Mouse (Mus musculus) intestine, embryonic 15.5 days (tissue): ENCODE data around the gene Sugt1. TPM values are rescaled to one million over a fixed set of nuclear protein-coding genes. Genes with fewer than 3 reads are reported as not detected.

Experiments used
- ATAC-seq: fragments of 200-750 bp; cut with Nextera tagmentation; 2 replicates; pipeline ENCODE4 v1.8.0; 2017; ENCODE audit warnings: moderate TSS enrichment, moderate library complexity
- H3K27ac ChIP-seq: fragments of 300-500 bp; sonication (generic); 2 replicates; pipeline ENCODE4 v1.5.1; 2015; ENCODE audit warnings: mild to moderate bottlenecking, inconsistent platforms
- H3K27me3 ChIP-seq: fragments of 300-500 bp; sonication (generic); replicated peaks from 2 replicates; pipeline ENCODE4 v1.6.1; 2015; ENCODE audit warnings: inconsistent platforms
- H3K36me3 ChIP-seq: fragments of 300-500 bp; sonication (generic); 2 replicates; pipeline ENCODE4 v1.6.1; 2015; ENCODE audit warnings: inconsistent platforms
- H3K4me1 ChIP-seq: fragments of 300-500 bp; sonication (generic); replicated peaks from 2 replicates; pipeline ENCODE4 v1.6.1; 2015; ENCODE audit warnings: inconsistent platforms
- H3K4me2 ChIP-seq: fragments of 300-500 bp; sonication (generic); replicated peaks from 2 replicates; pipeline ENCODE4 v1.6.1; 2015; ENCODE audit warnings: mild to moderate bottlenecking, inconsistent platforms
- H3K4me3 ChIP-seq: fragments of 300-500 bp; sonication (generic); replicated peaks from 2 replicates; pipeline ENCODE4 v1.5.1; 2015; ENCODE audit warnings: inconsistent platforms
- H3K9ac ChIP-seq: fragments of 300-500 bp; sonication (generic); 2 replicates; pipeline ENCODE4 v1.6.1; 2015; ENCODE audit warnings: inconsistent platforms
- H3K9me3 ChIP-seq: fragments of 300-500 bp; sonication (generic); 2 replicates; pipeline ENCODE4 v1.6.1; 2016; ENCODE audit warnings: inconsistent platforms
- WGBS: fragments of 180-500 bp; shearing (Covaris S2); methylation state at CpG from one replicate; pipeline ENCODE4 v1.1.7; 2015; 5-methylcytosine and 5-hydroxymethylcytosine counted together
- polyA plus RNA-seq: library from polyadenylated mRNA; unstranded; fragments of >200 nt; fragmentation: Nextera tagmentation; extraction: Ambion mirVana; gene quantifications from 2 replicates; pipeline ENCODE4 v1.2.1, GENCODE M21; 2015

Gene Sugt1
- polyA plus RNA-seq: 105 and 113 TPM in 2 replicates

GRCm38 (mm10) chr14:79587139-79587851 is at the start of gene Sugt1:
Gene Sugt1 (plus strand): TSS chr14:79587691.
- H3K27ac ChIP-seq: peak within 1 kb of the TSS; percentile 92
- under 1% methylated on average over 60 of the region's 60 CpGs for WGBS
- peak within 1 kb of the TSS; percentile 64 for H3K9ac ChIP-seq
- peak within 1 kb of the TSS; percentile 71 for H3K4me2 ChIP-seq
- H3K36me3 ChIP-seq: no peaks in the 10 kb centered on the region
- peak within 1 kb of the TSS; percentile 63 for H3K4me3 ChIP-seq
- no peaks in the 10 kb centered on the region for H3K27me3 ChIP-seq
- peak; percentile 99 for ATAC-seq
- H3K9me3 ChIP-seq: no peaks in the 10 kb centered on the region
- peaks cover 9% of the 10 kb centered on the region; the same call in 1 of the 2 replicates for H3K4me1 ChIP-seq

GRCm38 (mm10) chr14:79537921-79538320 is 49.6 kb upstream of the Sugt1 start:
- no peaks in the 10 kb centered on the region for H3K9me3 ChIP-seq
- no peaks in the 10 kb centered on the region; the same call in 1 of the 2 replicates for H3K4me1 ChIP-seq
- H3K4me2 ChIP-seq: no peak overlapping the region
- no peak overlapping the region for H3K27ac ChIP-seq
- H3K4me3 ChIP-seq: no peak overlapping the region
- no peak overlapping the region for H3K9ac ChIP-seq
- no peaks in the 10 kb centered on the region; the same call in 1 of the 2 replicates for H3K36me3 ChIP-seq
- H3K27me3 ChIP-seq: no peaks in the 10 kb centered on the region
- no peak for ATAC-seq

- H3K4me3 ChIP-seq: no peak overlapping the region
- no peaks in the 10 kb centered on the region for H3K4me1 ChIP-seq
- H3K9me3 ChIP-seq: no peaks in the 10 kb centered on the region
- no peak for ATAC-seq
- H3K27ac ChIP-seq: no peak overlapping the region
- H3K36me3 ChIP-seq: no peaks in the 10 kb centered on the region; the same call in 1 of the 2 replicates
- no peak overlapping the region for H3K4me2 ChIP-seq
- H3K27me3 ChIP-seq: no peaks in the 10 kb centered on the region
- no peak overlapping the region for H3K9ac ChIP-seq
Measured at GRCm38 (mm10) chr14:79541606-79542005, 45.9 kb upstream of the Sugt1 start.

GRCm38 (mm10) chr14:79549343-79549742 is 38.1 kb upstream of the Sugt1 start:
- no peak overlapping the region for H3K27ac ChIP-seq
- H3K4me1 ChIP-seq: no peaks in the 10 kb centered on the region
- H3K9me3 ChIP-seq: no peaks in the 10 kb centered on the region
- no peak overlapping the region for H3K9ac ChIP-seq
- no peak overlapping the region for H3K4me2 ChIP-seq
- WGBS: 47% methylated on average over 7 of the region's 7 CpGs
- H3K4me3 ChIP-seq: no peak overlapping the region
- peak; percentile 50 for ATAC-seq
- no peaks in the 10 kb centered on the region for H3K36me3 ChIP-seq
- no peaks in the 10 kb centered on the region for H3K27me3 ChIP-seq

GRCm38 (mm10) chr14:79551929-79552328 is 35.6 kb upstream of the Sugt1 start:
- H3K9me3 ChIP-seq: no peaks in the 10 kb centered on the region
- no peaks in the 10 kb centered on the region for H3K27me3 ChIP-seq
- H3K4me3 ChIP-seq: no peak overlapping the region
- 0 out of 2 replicates have a peak, but pooled peaks have one; percentile 11 for ATAC-seq
- H3K4me1 ChIP-seq: no peaks in the 10 kb centered on the region
- H3K9ac ChIP-seq: no peak overlapping the region
- H3K4me2 ChIP-seq: no peak overlapping the region
- H3K27ac ChIP-seq: no peak overlapping the region
- no peaks in the 10 kb centered on the region for H3K36me3 ChIP-seq
- WGBS: 79% methylated on average over 2 of the region's 2 CpGs

- no peak for ATAC-seq
- no peaks in the 10 kb centered on the region for H3K27me3 ChIP-seq
- WGBS: 91% methylated on average over 1 of the region's 1 CpGs
Measured at GRCm38 (mm10) chr14:79552854-79553253, 34.6 kb upstream of the Sugt1 start.

GRCm38 (mm10) chr14:79557796-79558195 is 29.7 kb upstream of the Sugt1 start:
- Histone ChIP-seq H3K27me3 (no peaks in the 10 kb centered on the region), H3K4me3 (no peak overlapping the region), H3K4me1 (0 out of 2 replicates have a peak, but pooled peaks cover 3% of the 10 kb centered on the region), H3K9me3 (no peaks in the 10 kb centered on the region), H3K4me2 (no peak overlapping the region), H3K27ac (no peak overlapping the region; the same call in 1 of the 2 replicates), H3K36me3 (peaks cover 4% of the 10 kb centered on the region; the same call in 1 of the 2 replicates), H3K9ac (no peak overlapping the region)
- no peak for ATAC-seq
- WGBS: 58% methylated on average over 1 of the region's 1 CpGs

More at GRCm38 (mm10) chr14:79552854-79553253, 34.6 kb upstream of the Sugt1 start:
- Histone ChIP-seq H3K36me3 (no peaks in the 10 kb centered on the region), H3K4me1 (0 out of 2 replicates have a peak, but pooled peaks cover 3% of the 10 kb centered on the region), H3K4me3 (no peak overlapping the region), H3K27ac (no peak overlapping the region), H3K9me3 (no peaks in the 10 kb centered on the region), H3K4me2 (no peak overlapping the region), H3K9ac (no peak overlapping the region)

GRCm38 (mm10) chr14:79562745-79563144 is 24.7 kb upstream of the Sugt1 start:
- H3K27ac ChIP-seq: no peak overlapping the region
- ATAC-seq: peak; percentile 62
- no peaks in the 10 kb centered on the region for H3K27me3 ChIP-seq
- H3K4me1 ChIP-seq: no peaks in the 10 kb centered on the region
- no peak overlapping the region for H3K4me3 ChIP-seq
- no peak overlapping the region for H3K9ac ChIP-seq
- peaks cover 4% of the 10 kb centered on the region; the same call in 1 of the 2 replicates for H3K36me3 ChIP-seq
- WGBS: 14% methylated on average over 5 of the region's 5 CpGs
- no peaks in the 10 kb centered on the region for H3K9me3 ChIP-seq
- no peak overlapping the region for H3K4me2 ChIP-seq

GRCm38 (mm10) chr14:79564784-79565183 is 22.7 kb upstream of the Sugt1 start:
- Histone ChIP-seq H3K4me3 (no peak overlapping the region), H3K9ac (no peak overlapping the region), H3K4me2 (no peak overlapping the region), H3K4me1 (no peaks in the 10 kb centered on the region), H3K27me3 (no peaks in the 10 kb centered on the region), H3K36me3 (peaks cover 11% of the 10 kb centered on the region), H3K27ac (no peak overlapping the region), H3K9me3 (no peaks in the 10 kb centered on the region)
- no peak for ATAC-seq
- WGBS: 77% methylated on average over 6 of the region's 6 CpGs

GRCm38 (mm10) chr14:79573482-79574191 is 13.9 kb upstream of the Sugt1 start:
- Histone ChIP-seq H3K4me2 (no peak overlapping the region), H3K9me3 (no peaks in the 10 kb centered on the region), H3K27me3 (no peaks in the 10 kb centered on the region), H3K27ac (no peak overlapping the region), H3K4me3 (no peak overlapping the region), H3K36me3 (peaks cover 12% of the 10 kb centered on the region), H3K9ac (no peak overlapping the region), H3K4me1 (no peaks in the 10 kb centered on the region)
- no peak for ATAC-seq
- 87% methylated on average over 13 of the region's 13 CpGs for WGBS

GRCm38 (mm10) chr14:79574361-79574760 is 13.1 kb upstream of the Sugt1 start:
- H3K4me1 ChIP-seq: no peaks in the 10 kb centered on the region
- no peak overlapping the region for H3K4me2 ChIP-seq
- H3K9ac ChIP-seq: no peak overlapping the region
- no peak overlapping the region for H3K27ac ChIP-seq
- H3K4me3 ChIP-seq: no peak overlapping the region
- peaks cover 8% of the 10 kb centered on the region for H3K36me3 ChIP-seq
- H3K27me3 ChIP-seq: no peaks in the 10 kb centered on the region
- H3K9me3 ChIP-seq: no peaks in the 10 kb centered on the region
- WGBS: 100% methylated on average over 1 of the region's 1 CpGs
- no peak for ATAC-seq

GRCm38 (mm10) chr14:79583526-79584245 is 3.8 kb upstream of the Sugt1 start:
- Histone ChIP-seq H3K4me2 (no peak overlapping the region), H3K4me1 (peaks cover 4% of the 10 kb centered on the region; the same call in 1 of the 2 replicates), H3K9ac (no peak overlapping the region), H3K9me3 (no peaks in the 10 kb centered on the region), H3K4me3 (no peak overlapping the region), H3K36me3 (0 out of 2 replicates have a peak, but pooled peaks cover 6% of the 10 kb centered on the region), H3K27ac (no peak overlapping the region), H3K27me3 (no peaks in the 10 kb centered on the region)
- 92% methylated on average over 5 of the region's 5 CpGs for WGBS
- no peak for ATAC-seq
